Mouse (Mus musculus) gastrocnemius, postnatal 25 days (tissue): ENCODE measurements around the gene Rgs14. TPM values are rescaled to one million over a fixed set of nuclear protein-coding genes. Genes with fewer than 3 reads are reported as not detected.

Experiments
- total RNA-seq, 2 experiments: library from RNA; stranded (reverse); gene quantifications; 1 replicate in 1 of 2; 2 replicates in 1 of 2; pipeline ENCODE4 v1.2.3; 2021

The Rgs14 gene
- total RNA-seq, 2 experiments from 2014 or later: 0.15 to 0.35 TPM

Other genes with a start within 250 kb of the Rgs14 start
- gene Gm17617, start 236.2 kb upstream of the Rgs14 start, total RNA-seq: not detected
- gene Fgfr4, start 217.1 kb upstream of the Rgs14 start, total RNA-seq: 1 to 10 TPM; 2.4 to 3.1 TPM
- gene Nsd1, start 159.9 kb upstream of the Rgs14 start, total RNA-seq: 10 to 100 TPM; 46.0 to 51.2 TPM
- gene Prelid1, start 49.2 kb upstream of the Rgs14 start, total RNA-seq: 10 to 100 TPM; 23.9 to 30.5 TPM
- 10 to 100 TPM; 29.0 to 30.2 TPM for gene Rab24, start 47.8 kb upstream of the Rgs14 start, total RNA-seq
- gene Mxd3, start 39.9 kb upstream of the Rgs14 start, total RNA-seq: 1 to 10 TPM in 1 of 2 experiments, under 1 TPM in 1; 0.72 to 1.5 TPM
- 10 to 100 TPM; 35.1 to 35.7 TPM for gene Lman2, start 6.9 kb upstream of the Rgs14 start, total RNA-seq
- gene Slc34a1, start 28.5 kb downstream of the Rgs14 start, total RNA-seq: not detected
- gene Pfn3, start 45.5 kb downstream of the Rgs14 start, total RNA-seq: not detected
- gene F12, start 57.1 kb downstream of the Rgs14 start, total RNA-seq: not detected
- 10 to 100 TPM in 1 of 2 experiments, 1 to 10 TPM in 1; 9.3 to 10.2 TPM for gene Grk6, start 75.3 kb downstream of the Rgs14 start, total RNA-seq
- under 1 TPM; 0.51 to 0.79 TPM for gene Prr7, start 94.5 kb downstream of the Rgs14 start, total RNA-seq
- gene Dbn1, start 118.4 kb downstream of the Rgs14 start, total RNA-seq: 10 to 100 TPM; 10.3 to 16.1 TPM
- 100 to 1,000 TPM; 544 to 627 TPM for gene Pdlim7, start 143.9 kb downstream of the Rgs14 start, total RNA-seq
- 1 to 10 TPM in 1 of 2 experiments, under 1 TPM in 1; 1.00 to 1.0 TPM for gene Dok3, start 159.6 kb downstream of the Rgs14 start, total RNA-seq
- gene Ddx41, start 166.9 kb downstream of the Rgs14 start, total RNA-seq: 1 to 10 TPM; 8.1 to 9.0 TPM
- 10 to 100 TPM; 11.4 to 11.7 TPM for gene Fam193b, start 201.4 kb downstream of the Rgs14 start, total RNA-seq
- 10 to 100 TPM; 70.8 to 73.1 TPM for gene Tmed9, start 204.0 kb downstream of the Rgs14 start, total RNA-seq
- gene B4galt7, start 230.2 kb downstream of the Rgs14 start, total RNA-seq: 1 to 10 TPM; 4.5 to 6.9 TPM